In genomic region chr1:90250419-90250818, GRCm38 (mm10) we compare ENCODE assay signal across 21 mouse cellular contexts. TPM values are rescaled to one million over a fixed set of nuclear protein-coding genes. Genes with fewer than 3 reads are reported as not detected.
DNase-seq lines count a peak whose midpoint lies in the region; ATAC-seq and TF ChIP-seq lines count a peak whose summit lies in the region.
"Had no signal": no experiment of that assay in that cellular context is flagged by ENCODE, and none has a peak within 500 bp of the region (broad histone marks: within the 10 kb centered on the region; RNA-seq: fewer than 3 reads in every experiment).

No protein-coding gene starts in this region.

- no peak overlapping the region for H3K4me3 ChIP-seq in heart, embryonic 13.5 days
- H3K4me3 ChIP-seq in heart, embryonic 12.5 days = no peak overlapping the region
- no peak overlapping the region for H3K4me3 ChIP-seq in lung, adult 2 months (replicated peaks; ENCODE audit: extremely low read depth, low read depth, low read length)
- no peak overlapping the region for H3K4me3 ChIP-seq in lung, embryonic 16.5 days (ENCODE audit: low read length)
- H3K4me3 ChIP-seq in neural tube, embryonic 15.5 days (replicated peaks) = no peak overlapping the region
- H3K4me3 ChIP-seq: gastrocnemius, adult 2 months; heart, embryonic 10.5 days; hindbrain, embryonic 10.5 days; intestine, embryonic 15.5 days; limb, embryonic 15.5 days; lung, embryonic 15.5 days; stomach, embryonic 15.5 days had no signal

- H3K4me2 ChIP-seq in heart, embryonic 13.5 days = peak overlapping the region; percentile 28; the same call in 1 of the 2 replicates
- H3K4me2 ChIP-seq in heart, embryonic 12.5 days = no peak overlapping the region
- no peak overlapping the region for H3K4me2 ChIP-seq in lung, embryonic 16.5 days (ENCODE audit: low read depth, low read length)
- no peak overlapping the region for H3K4me2 ChIP-seq in neural tube, embryonic 15.5 days
- H3K4me2 ChIP-seq: intestine, embryonic 15.5 days; limb, embryonic 15.5 days; lung, embryonic 15.5 days; stomach, embryonic 15.5 days had no signal

- WGBS in heart, embryonic 13.5 days = 62% methylated on average over 6 of the region's 6 CpGs
- 59% methylated on average over 6 of the region's 6 CpGs for WGBS in heart, embryonic 12.5 days
- WGBS in lung, adult 2 months = 60% methylated on average over 6 of the region's 6 CpGs
- WGBS in lung, embryonic 16.5 days = 30% methylated on average over 6 of the region's 6 CpGs
- WGBS in neural tube, embryonic 15.5 days = 82% methylated on average over 6 of the region's 6 CpGs

- 0 out of 2 replicates have a peak, but pooled peaks cover 7% of the 10 kb centered on the region for H3K27me3 ChIP-seq in heart, embryonic 13.5 days (replicated peaks)
- no peaks in the 10 kb centered on the region for H3K27me3 ChIP-seq in heart, embryonic 12.5 days (replicated peaks)
- H3K27me3 ChIP-seq in lung, embryonic 16.5 days (ENCODE audit: control insufficient read depth, insufficient read depth, low read depth, low read length) = no peaks in the 10 kb centered on the region; the same call in 1 of the 2 replicates
- no peaks in the 10 kb centered on the region for H3K27me3 ChIP-seq in neural tube, embryonic 15.5 days (replicated peaks)
- H3K27me3 ChIP-seq: intestine, embryonic 15.5 days; limb, embryonic 15.5 days; stomach, embryonic 15.5 days had no signal

- no peak for TF ChIP-seq CTCF in lung, adult 2 months (IDR thresholded peaks at IDR 0.05; ENCODE audit: insufficient read depth, low read length)

- H3K9me3 ChIP-seq in heart, embryonic 13.5 days = no peaks in the 10 kb centered on the region
- H3K9me3 ChIP-seq in heart, embryonic 12.5 days (replicated peaks) = no peaks in the 10 kb centered on the region
- no peaks in the 10 kb centered on the region for H3K9me3 ChIP-seq in lung, embryonic 16.5 days (ENCODE audit: control insufficient read depth, low read length)
- no peaks in the 10 kb centered on the region for H3K9me3 ChIP-seq in neural tube, embryonic 15.5 days (replicated peaks)
- H3K9me3 ChIP-seq: heart, embryonic 10.5 days; hindbrain, embryonic 10.5 days; intestine, embryonic 15.5 days; limb, embryonic 15.5 days; lung, embryonic 15.5 days; stomach, embryonic 15.5 days had no signal

- H3K27ac ChIP-seq in heart, embryonic 13.5 days (replicated peaks) = no peak overlapping the region
- no peak overlapping the region for H3K27ac ChIP-seq in heart, embryonic 12.5 days (ENCODE audit: poor library complexity, severe bottlenecking)
- H3K27ac ChIP-seq in lung, embryonic 16.5 days (ENCODE audit: low read length) = no peak overlapping the region
- H3K27ac ChIP-seq in neural tube, embryonic 15.5 days (replicated peaks) = no peak overlapping the region
- H3K27ac ChIP-seq: gastrocnemius, adult 2 months; intestine, embryonic 15.5 days; limb, embryonic 15.5 days; lung, embryonic 15.5 days; stomach, embryonic 15.5 days had no signal

- no peak for TF ChIP-seq POLR2A in lung, adult 2 months (IDR thresholded peaks at IDR 0.05; ENCODE audit: borderline replicate concordance, extremely low read depth, low read depth, low read length)

- no peak for ATAC-seq in heart, embryonic 13.5 days (ENCODE audit: extremely low read depth, insufficient number of reproducible peaks, low FRiP score, low TSS enrichment)
- no peak for ATAC-seq in heart, embryonic 12.5 days (ENCODE audit: insufficient number of reproducible peaks, low FRiP score)
- 0 out of 2 replicates have a peak, but pooled peaks have one; percentile 12 for ATAC-seq in lung, embryonic 16.5 days (ENCODE audit: low read depth)
- no peak for ATAC-seq in neural tube, embryonic 15.5 days (ENCODE audit: low FRiP score)
- ATAC-seq: CD4-positive, CD25-positive, alpha-beta regulatory T cell, adult 4 months; intestine, embryonic 15.5 days had no signal

- H3K9ac ChIP-seq in heart, embryonic 13.5 days = no peak overlapping the region
- H3K9ac ChIP-seq in heart, embryonic 12.5 days = no peak overlapping the region
- no peak overlapping the region for H3K9ac ChIP-seq in lung, embryonic 16.5 days (ENCODE audit: low read length)
- no peak overlapping the region for H3K9ac ChIP-seq in neural tube, embryonic 15.5 days (replicated peaks)
- H3K9ac ChIP-seq: intestine, embryonic 15.5 days; limb, embryonic 15.5 days; lung, embryonic 15.5 days; stomach, embryonic 15.5 days had no signal

- no peaks in the 10 kb centered on the region for H3K36me3 ChIP-seq in heart, embryonic 13.5 days
- H3K36me3 ChIP-seq in heart, embryonic 12.5 days = no peaks in the 10 kb centered on the region
- no peaks in the 10 kb centered on the region for H3K36me3 ChIP-seq in lung, embryonic 16.5 days (ENCODE audit: control insufficient read depth, insufficient read depth, low read length)
- no peaks in the 10 kb centered on the region for H3K36me3 ChIP-seq in neural tube, embryonic 15.5 days
- H3K36me3 ChIP-seq: heart, embryonic 10.5 days; hindbrain, embryonic 10.5 days; intestine, embryonic 15.5 days; limb, embryonic 15.5 days; lung, embryonic 15.5 days; stomach, embryonic 15.5 days had no signal

- H3K4me1 ChIP-seq in heart, embryonic 13.5 days = peaks cover 31% of the 10 kb centered on the region
- H3K4me1 ChIP-seq in heart, embryonic 12.5 days (replicated peaks) = peaks cover 28% of the 10 kb centered on the region
- no peaks in the 10 kb centered on the region for H3K4me1 ChIP-seq in lung, adult 2 months (ENCODE audit: control insufficient read depth, insufficient read depth, low read length)
- H3K4me1 ChIP-seq in lung, embryonic 16.5 days (replicated peaks; ENCODE audit: control insufficient read depth, insufficient read depth, low read length) = no peaks in the 10 kb centered on the region
- 0 out of 2 replicates have a peak, but pooled peaks cover 5% of the 10 kb centered on the region for H3K4me1 ChIP-seq in neural tube, embryonic 15.5 days
- H3K4me1 ChIP-seq: stomach, embryonic 15.5 days had no signal

- DNase-seq in lung, adult 18-20 months = peak; percentile 34 to 37
- DNase-seq in lung, adult 2 months = no peak
- peak; percentile 40 to 46 for DNase-seq in lung, postnatal 4 days
- no peak for DNase-seq in adrenal gland, postnatal 4 days (ENCODE audit: low spot score in 2 of 2)
- DNase-seq: adrenal gland, adult 2 months; gastrocnemius, adult 2 months; heart, postnatal 10 days; thymus, adult 18-20 months; thymus, postnatal 4 days had no signal

RNA-seq across cellular contexts. Expression of gene Ackr3, which starts 46.6 kb away (rescaled TPM):
- polyA plus RNA-seq in heart, embryonic 13.5 days (2015; fragmentation: Nextera tagmentation; extraction: Ambion mirVana) = 38.3 and 38.5 TPM in 2 replicates
- 49.4 and 52.2 TPM in 2 replicates for polyA plus RNA-seq in heart, embryonic 12.5 days (2016; fragmentation: Nextera tagmentation; extraction: Ambion mirVana)
- 89.3 and 96.4 TPM in 2 replicates for polyA plus RNA-seq in lung, adult 2 months (2012; rRNA removed)
- 27.4 and 27.6 TPM in 2 replicates for polyA plus RNA-seq in lung, embryonic 16.5 days (2015; fragmentation: Nextera tagmentation; extraction: Ambion mirVana)
- polyA plus RNA-seq in neural tube, embryonic 15.5 days (2015; fragmentation: Nextera tagmentation; extraction: Ambion mirVana) = 7.5 and 7.7 TPM in 2 replicates
- total RNA-seq in adrenal gland, postnatal 4 days (2021) = 10 to 100 TPM; 19.5 to 22.2 TPM
- total RNA-seq: neutrophil, adult 5-6 weeks had no signal
- polyA plus RNA-seq: CD4-positive, CD25-positive, alpha-beta regulatory T cell, adult 4 months had no signal

Comparison
In these comparisons a context has a peak if more than half of its experiments do, and no peak if none do; other contexts are left out.
1. DNase-seq: peak in lung, adult 18-20 months (2 of 2) and lung, postnatal 4 days (2 of 2); none in lung, adult 2 months (single experiment) and adrenal gland, postnatal 4 days (0 of 2).